Mouse (Mus musculus): Measurements from ENCODE around the gene Bloc1s3. TPM values are rescaled to one million over a fixed set of nuclear protein-coding genes. Genes with fewer than 3 reads are reported as not detected.

Bloc1s3 gene
- polyA plus RNA-seq, 1 experiment from 2014 or later, result 4.6 TPM

- Histone ChIP-seq H3K4me3 (no peak overlapping the region), H3K27ac (no peak overlapping the region), H3K27me3 (replicated peaks) (no peaks in the 10 kb centered on the region), H3K4me2 (replicated peaks) (no peak overlapping the region), H3K4me1 (peaks cover 22% of the 10 kb centered on the region), H3K36me3 (no peaks in the 10 kb centered on the region), H3K9ac (no peak overlapping the region), H3K9me3 (no peaks in the 10 kb centered on the region)
- 97% methylated on average over 2 of the region's 2 CpGs for WGBS
- ATAC-seq (ENCODE audit: low FRiP score, low read depth), result no peak
These were observed 32.8 kb upstream of the Bloc1s3 start for GRCm38 (mm10) chr7:19540771-19541566.

GRCm38 (mm10) chr7:19534676-19535075, 26.5 kb upstream of the Bloc1s3 start:
- no peak overlapping the region for H3K4me3 ChIP-seq
- peaks cover 61% of the 10 kb centered on the region for H3K36me3 ChIP-seq
- H3K4me2 ChIP-seq (replicated peaks), result no peak overlapping the region
- no peak overlapping the region for H3K27ac ChIP-seq
- no peak for ATAC-seq (ENCODE audit: low FRiP score, low read depth)
- WGBS, result 95% methylated on average over 10 of the region's 10 CpGs
- H3K4me1 ChIP-seq, result no peaks in the 10 kb centered on the region
- H3K9ac ChIP-seq, result no peak overlapping the region
- H3K9me3 ChIP-seq, result no peaks in the 10 kb centered on the region
- H3K27me3 ChIP-seq (replicated peaks), result no peaks in the 10 kb centered on the region

- WGBS, result 91% methylated on average over 14 of the region's 14 CpGs
- H3K4me3 ChIP-seq, result no peak overlapping the region
- no peaks in the 10 kb centered on the region for H3K9me3 ChIP-seq
- no peak for ATAC-seq (ENCODE audit: low FRiP score, low read depth)
- peaks cover 71% of the 10 kb centered on the region for H3K36me3 ChIP-seq
- no peak overlapping the region for H3K27ac ChIP-seq
- no peaks in the 10 kb centered on the region for H3K4me1 ChIP-seq
- no peak overlapping the region for H3K4me2 ChIP-seq (replicated peaks)
- H3K9ac ChIP-seq, result 0 out of 2 replicates have a peak overlapping the region, but pooled peaks have one; percentile 5
- no peaks in the 10 kb centered on the region for H3K27me3 ChIP-seq (replicated peaks)
These were observed 24.1 kb upstream of the Bloc1s3 start for GRCm38 (mm10) chr7:19532240-19532639.

- H3K27me3 ChIP-seq (replicated peaks), result no peaks in the 10 kb centered on the region
- no peak overlapping the region for H3K4me2 ChIP-seq (replicated peaks)
- no peaks in the 10 kb centered on the region for H3K4me1 ChIP-seq
- H3K4me3 ChIP-seq, result no peak overlapping the region
- ATAC-seq (ENCODE audit: low FRiP score, low read depth), result no peak
- 72% methylated on average over 10 of the region's 10 CpGs for WGBS
- H3K9ac ChIP-seq, result no peak overlapping the region
- no peaks in the 10 kb centered on the region for H3K9me3 ChIP-seq
- no peak overlapping the region for H3K27ac ChIP-seq
- H3K36me3 ChIP-seq, result peaks cover 71% of the 10 kb centered on the region
These were observed 22.9 kb upstream of the Bloc1s3 start for GRCm38 (mm10) chr7:19531077-19531476.

GRCm38 (mm10) chr7:19525105-19525481, 16.9 kb upstream of the Bloc1s3 start:
- H3K9me3 ChIP-seq, result no peaks in the 10 kb centered on the region
- peaks cover 56% of the 10 kb centered on the region for H3K27me3 ChIP-seq (replicated peaks)
- H3K9ac ChIP-seq, result no peak overlapping the region
- WGBS, result 65% methylated on average over 2 of the region's 2 CpGs
- H3K4me1 ChIP-seq, result peaks cover 23% of the 10 kb centered on the region
- H3K36me3 ChIP-seq, result peaks cover 14% of the 10 kb centered on the region
- H3K4me2 ChIP-seq (replicated peaks), result no peak overlapping the region; the same call in 1 of the 2 replicates
- H3K4me3 ChIP-seq, result no peak overlapping the region
- H3K27ac ChIP-seq, result no peak overlapping the region
- no peak for ATAC-seq (ENCODE audit: low FRiP score, low read depth)

- Histone ChIP-seq H3K4me3 (peak overlapping the region; percentile 34), H3K36me3 (peaks cover 8% of the 10 kb centered on the region), H3K27me3 (replicated peaks) (peaks cover 62% of the 10 kb centered on the region), H3K27ac (no peak overlapping the region), H3K4me2 (replicated peaks) (peak overlapping the region; percentile 70), H3K4me1 (peaks cover 29% of the 10 kb centered on the region), H3K9me3 (no peaks in the 10 kb centered on the region), H3K9ac (peak overlapping the region; percentile 33)
- WGBS, result 12% methylated on average over 24 of the region's 24 CpGs
- peak; percentile 49 for ATAC-seq (ENCODE audit: low FRiP score, low read depth)
These were observed 16.4 kb upstream of the Bloc1s3 start for GRCm38 (mm10) chr7:19524420-19525104.

- Histone ChIP-seq H3K27ac (no peak overlapping the region), H3K36me3 (peaks cover 2% of the 10 kb centered on the region), H3K4me1 (peaks cover 30% of the 10 kb centered on the region), H3K27me3 (replicated peaks) (peaks cover 69% of the 10 kb centered on the region), H3K9ac (peak overlapping the region; percentile 33), H3K9me3 (no peaks in the 10 kb centered on the region), H3K4me3 (peak overlapping the region; percentile 34), H3K4me2 (replicated peaks) (peak overlapping the region; percentile 70)
- ATAC-seq (ENCODE audit: low FRiP score, low read depth), result peak; percentile 65
- 2% methylated on average over 64 of the region's 64 CpGs for WGBS
These were observed 15.7 kb upstream of the Bloc1s3 start for GRCm38 (mm10) chr7:19523757-19524419.

- Histone ChIP-seq H3K27me3 (replicated peaks) (peaks cover 76% of the 10 kb centered on the region), H3K9ac (0 out of 2 replicates have a peak overlapping the region, but pooled peaks have one; percentile 40), H3K27ac (no peak overlapping the region), H3K9me3 (no peaks in the 10 kb centered on the region), H3K4me2 (replicated peaks) (peak overlapping the region; percentile 70), H3K4me3 (peak overlapping the region; percentile 34), H3K36me3 (no peaks in the 10 kb centered on the region), H3K4me1 (peaks cover 30% of the 10 kb centered on the region)
- 15% methylated on average over 72 of the region's 72 CpGs for WGBS
- ATAC-seq (ENCODE audit: low FRiP score, low read depth), result no peak; the same call in 1 of the 2 replicates
These were observed 15.0 kb upstream of the Bloc1s3 start for GRCm38 (mm10) chr7:19523017-19523756.

GRCm38 (mm10) chr7:19520032-19520431, 11.9 kb upstream of the Bloc1s3 start:
- Histone ChIP-seq H3K36me3 (no peaks in the 10 kb centered on the region), H3K9me3 (no peaks in the 10 kb centered on the region), H3K4me3 (peak overlapping the region; percentile 19), H3K27me3 (replicated peaks) (peaks cover 82% of the 10 kb centered on the region), H3K4me1 (peaks cover 36% of the 10 kb centered on the region), H3K9ac (peak overlapping the region; percentile 47), H3K4me2 (replicated peaks) (peak overlapping the region; percentile 58), H3K27ac (no peak overlapping the region)
- 4% methylated on average over 23 of the region's 23 CpGs for WGBS
- no peak for ATAC-seq (ENCODE audit: low FRiP score, low read depth)

- H3K36me3 ChIP-seq, result no peaks in the 10 kb centered on the region
- no peaks in the 10 kb centered on the region for H3K9me3 ChIP-seq
- H3K4me1 ChIP-seq, result peaks cover 19% of the 10 kb centered on the region
- 5% methylated on average over 29 of the region's 29 CpGs for WGBS
- peak within 1 kb of the TSS; percentile 64 for H3K9ac ChIP-seq
- peak within 1 kb of the TSS; percentile 59 for H3K4me2 ChIP-seq (replicated peaks)
- H3K27ac ChIP-seq, result no peak within 1 kb of the TSS
- peaks cover 60% of the 10 kb centered on the region for H3K27me3 ChIP-seq (replicated peaks)
- H3K4me3 ChIP-seq, result 0 out of 2 replicates have a peak within 1 kb of the TSS, but pooled peaks have one; percentile 7
- ATAC-seq (ENCODE audit: low FRiP score, low read depth), result peak; percentile 22; the same call in 1 of the 2 replicates
These were observed 9.6 kb upstream of the Bloc1s3 start, which contains the start of gene Nkpd1 for GRCm38 (mm10) chr7:19517652-19518365. TSS of gene Nkpd1 (plus strand) at chr7:19517838.

- H3K27me3 ChIP-seq (replicated peaks), result peaks cover 6% of the 10 kb centered on the region; the same call in 1 of the 2 replicates
- no peaks in the 10 kb centered on the region for H3K36me3 ChIP-seq
- H3K4me3 ChIP-seq, result no peak overlapping the region
- no peak overlapping the region for H3K27ac ChIP-seq
- H3K9me3 ChIP-seq, result no peaks in the 10 kb centered on the region
- H3K9ac ChIP-seq, result no peak overlapping the region
- H3K4me1 ChIP-seq, result peaks cover 7% of the 10 kb centered on the region
- no peak overlapping the region for H3K4me2 ChIP-seq (replicated peaks)
- ATAC-seq (ENCODE audit: low FRiP score, low read depth), result no peak
- 80% methylated on average over 6 of the region's 6 CpGs for WGBS
These were observed 4.2 kb upstream of the Bloc1s3 start for GRCm38 (mm10) chr7:19512353-19512752.
